Mouse (Mus musculus) intestine, embryonic 14.5 days (tissue): Measurements from ENCODE around the gene Unc93a2. TPM values are rescaled to one million over a fixed set of nuclear protein-coding genes. Genes with fewer than 3 reads are reported as not detected.
"Not testable (repeated sequence)": the region's sequence is repeated elsewhere in the genome, so short reads cannot be mapped to it uniquely, and the experiment has no call there.

Source experiments
- ATAC-seq: fragments of 200-750 bp; cut with Nextera tagmentation; replicated peaks from 2 replicates; pipeline ENCODE4 v1.8.0; 2017; ENCODE audit warnings: low read depth, moderate number of reproducible peaks, moderate TSS enrichment, moderate library complexity; ENCODE audit not compliant: low FRiP score, low TSS enrichment
- DNase-seq: peaks from one replicate; pipeline ENCODE4 v3.0.0-alpha.2; 2018; ENCODE audit warnings: low spot score
- H3K27ac ChIP-seq: fragments of 300-500 bp; sonication (generic); 2 replicates; pipeline ENCODE4 v1.5.1; 2014; ENCODE audit warnings: low read depth, mild to moderate bottlenecking, control low read depth
- H3K27me3 ChIP-seq: fragments of 300-500 bp; sonication (generic); replicated peaks from 2 replicates; pipeline ENCODE4 v1.6.1; 2014; ENCODE audit warnings: low read length, control low read depth; ENCODE audit not compliant: control insufficient read depth, insufficient read depth
- H3K36me3 ChIP-seq: fragments of 300-500 bp; sonication (generic); 2 replicates; pipeline ENCODE4 v1.6.1; 2014; ENCODE audit warnings: low read length, control low read depth; ENCODE audit not compliant: control insufficient read depth, insufficient read depth
- H3K4me1 ChIP-seq: fragments of 300-500 bp; sonication (generic); replicated peaks from 2 replicates; pipeline ENCODE4 v1.6.1; 2014; ENCODE audit warnings: low read length, control low read depth, mixed read lengths; ENCODE audit not compliant: control insufficient read depth, insufficient read depth
- H3K4me2 ChIP-seq: fragments of 300-500 bp; sonication (generic); 2 replicates; pipeline ENCODE4 v1.6.1; 2014; ENCODE audit warnings: low read length
- H3K4me3 ChIP-seq: fragments of 300-500 bp; sonication (generic); 2 replicates; pipeline ENCODE4 v1.5.1; 2014; ENCODE audit warnings: low read depth, low read length, control low read depth, mixed read lengths
- H3K9ac ChIP-seq: fragments of 300-500 bp; sonication (generic); 2 replicates; pipeline ENCODE4 v1.6.1; 2014; ENCODE audit warnings: mild to moderate bottlenecking, low read length
- H3K9me3 ChIP-seq: fragments of 300-500 bp; sonication (generic); 2 replicates; pipeline ENCODE4 v1.6.1; 2016; ENCODE audit warnings: low read length, control low read depth; ENCODE audit not compliant: control insufficient read depth
- WGBS: fragments of 180-500 bp; shearing (Covaris S2); extraction: QIAGEN DNeasy Blood & Tissue Kit; methylation state at CpG from one replicate; pipeline ENCODE4 v1.1.7; 2014; 5-methylcytosine and 5-hydroxymethylcytosine counted together
- polyA plus RNA-seq: library from polyadenylated mRNA; unstranded; fragments of >200 nt; fragmentation: Nextera tagmentation; extraction: Ambion mirVana; gene quantifications from 2 replicates; pipeline ENCODE4 v1.2.1, GENCODE M21; 2014

Unc93a2 gene
- polyA plus RNA-seq, 1 experiment from 2014 or later: not detected

DNA sequence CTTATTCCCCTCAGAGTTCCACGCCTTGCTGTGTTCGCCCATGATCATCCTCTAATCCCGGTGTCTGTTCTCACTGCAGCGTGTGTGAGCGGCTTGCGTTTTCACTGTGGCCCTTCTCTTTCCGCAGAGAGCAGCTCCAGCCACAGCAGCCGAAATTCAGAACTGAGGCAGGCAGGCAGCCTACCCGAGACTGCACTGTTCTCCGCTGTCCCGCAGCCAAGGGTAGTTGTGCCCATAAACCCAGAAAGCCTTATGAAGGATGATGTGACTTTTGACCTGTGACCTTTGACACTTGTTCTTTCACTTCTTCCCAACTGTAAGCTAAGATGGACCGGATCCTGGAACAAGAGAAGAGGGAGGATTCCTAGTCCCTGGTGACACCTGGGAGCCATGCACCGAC lies 11.8 kb upstream of the Unc93a2 start:
- not testable (repeated sequence) for H3K4me1 ChIP-seq, H3K4me2 ChIP-seq, DNase-seq, ATAC-seq, H3K27ac ChIP-seq, H3K27me3 ChIP-seq, H3K9ac ChIP-seq, H3K9me3 ChIP-seq, H3K4me3 ChIP-seq, H3K36me3 ChIP-seq
- 69% methylated on average over 10 of the region's 13 CpGs for WGBS

DNA sequence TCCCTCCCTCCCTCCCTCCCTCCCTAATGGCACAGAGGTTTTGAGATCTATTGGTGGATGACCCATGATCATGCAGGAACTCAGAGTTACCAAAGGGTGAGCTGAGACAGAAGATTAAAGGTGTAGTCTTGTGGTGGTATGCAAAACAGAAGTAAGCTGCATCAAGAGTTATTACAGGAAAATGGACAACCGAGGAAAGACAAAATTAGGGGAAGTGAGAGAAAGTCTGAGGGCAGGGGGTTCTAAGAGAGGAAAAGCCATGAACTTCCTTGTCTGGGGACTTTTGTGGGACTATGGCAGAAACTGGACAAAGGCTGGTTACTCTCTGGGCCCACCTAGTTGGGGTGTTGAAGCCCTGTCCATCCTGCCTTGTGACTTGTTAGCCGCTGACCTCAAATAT lies 11.0 kb upstream of the Unc93a2 start:
- H3K27me3 ChIP-seq, H3K9me3 ChIP-seq, H3K4me2 ChIP-seq, H3K36me3 ChIP-seq, H3K27ac ChIP-seq, H3K4me3 ChIP-seq, H3K4me1 ChIP-seq, DNase-seq, ATAC-seq, H3K9ac ChIP-seq: not testable (repeated sequence)
- no CpG with 5 or more reads among the region's 2 CpGs for WGBS

DNA sequence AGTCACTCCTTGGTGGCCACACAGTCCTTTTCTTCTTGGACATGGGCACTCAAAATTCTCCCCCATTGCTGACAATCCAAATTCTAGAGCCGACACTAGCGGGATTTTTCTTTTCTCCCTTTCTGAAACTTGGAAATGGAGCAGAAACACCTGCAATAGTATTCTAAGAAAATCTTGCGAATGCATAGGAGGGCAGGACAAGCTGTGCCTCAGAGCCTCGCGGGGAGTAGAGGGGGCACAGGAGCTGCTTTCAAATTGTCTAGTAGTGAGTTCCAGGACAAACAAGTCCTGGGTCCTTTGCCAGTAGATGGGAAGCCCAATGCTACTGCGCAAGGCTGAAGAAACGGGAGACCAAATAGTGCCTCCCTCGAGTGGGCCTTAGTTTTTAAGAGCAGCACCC lies 10.4 kb upstream of the Unc93a2 start:
- H3K36me3 ChIP-seq, H3K4me1 ChIP-seq, H3K9ac ChIP-seq, H3K4me3 ChIP-seq, ATAC-seq, H3K27ac ChIP-seq, DNase-seq, H3K9me3 ChIP-seq, H3K4me2 ChIP-seq, H3K27me3 ChIP-seq: not testable (repeated sequence)
- 85% methylated on average over 6 of the region's 8 CpGs for WGBS

- not testable (repeated sequence) for H3K9me3 ChIP-seq, H3K36me3 ChIP-seq, H3K27me3 ChIP-seq, H3K4me3 ChIP-seq, H3K9ac ChIP-seq, H3K4me1 ChIP-seq, H3K4me2 ChIP-seq, DNase-seq, ATAC-seq, H3K27ac ChIP-seq
- 85% methylated on average over 7 of the region's 7 CpGs for WGBS
These were observed 9.9 kb upstream of the Unc93a2 start for GRCm38 (mm10) chr17:7395116-7395515.

DNA sequence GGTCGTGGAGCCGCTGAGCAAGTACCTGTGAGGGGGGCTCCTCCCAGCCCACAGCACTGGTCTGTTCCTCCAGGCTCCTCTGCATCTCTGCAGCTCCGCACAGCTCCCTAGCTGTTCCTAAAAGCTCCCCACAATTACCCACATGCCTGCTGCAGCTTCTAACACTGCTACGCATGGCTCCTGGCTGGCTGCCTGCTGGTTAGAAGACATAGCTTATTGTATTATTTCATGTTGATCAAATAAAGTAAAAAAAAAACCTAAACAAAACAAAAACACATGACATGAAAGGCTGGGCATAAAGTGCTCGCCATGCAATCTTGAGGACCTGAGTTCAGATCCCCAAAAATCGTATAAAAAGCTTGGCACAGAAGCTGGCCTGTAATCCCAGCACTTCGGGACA lies 4.6 kb upstream of the Unc93a2 start:
- H3K4me1 ChIP-seq, H3K4me2 ChIP-seq, DNase-seq, H3K9me3 ChIP-seq, H3K9ac ChIP-seq, H3K36me3 ChIP-seq, H3K27me3 ChIP-seq, H3K4me3 ChIP-seq, H3K27ac ChIP-seq, ATAC-seq: not testable (repeated sequence)
- WGBS: 61% methylated on average over 7 of the region's 7 CpGs

GRCm38 (mm10) chr17:7388958-7389356 lies 3.7 kb upstream of the Unc93a2 start:
- H3K9me3 ChIP-seq, H3K4me1 ChIP-seq, DNase-seq, H3K9ac ChIP-seq, H3K36me3 ChIP-seq, H3K27me3 ChIP-seq, H3K4me3 ChIP-seq, H3K27ac ChIP-seq, H3K4me2 ChIP-seq, ATAC-seq: not testable (repeated sequence)
- 81% methylated on average over 6 of the region's 8 CpGs for WGBS

DNA sequence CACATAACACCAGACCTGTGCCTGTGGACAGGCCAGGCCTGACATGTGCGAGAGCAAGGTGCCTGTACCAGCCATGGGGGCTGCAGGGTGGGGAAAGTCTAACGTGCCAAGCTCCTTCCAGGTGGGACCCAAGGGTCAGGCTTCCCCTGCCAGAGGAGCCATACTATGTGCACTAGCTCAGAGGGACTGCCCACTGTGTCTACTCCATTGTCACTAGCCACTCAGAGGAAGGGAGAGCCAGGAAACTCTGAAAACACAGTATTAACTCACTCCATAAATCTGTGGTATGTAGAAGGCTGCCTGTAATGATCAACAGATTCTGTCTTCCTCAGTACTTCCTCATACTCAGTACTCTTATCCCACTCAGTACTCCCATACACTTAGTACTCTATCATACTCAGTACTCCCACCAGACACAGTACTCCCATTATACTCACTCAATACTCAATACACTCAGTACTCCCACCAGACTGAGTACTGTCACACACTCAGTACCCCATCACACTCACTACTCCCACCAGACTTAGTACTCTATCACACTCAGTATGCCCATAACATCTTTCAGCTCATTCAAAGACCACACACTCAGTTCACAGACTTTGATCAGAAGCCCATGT lies 3.2 kb upstream of the Unc93a2 start:
- not testable (repeated sequence) for H3K9ac ChIP-seq, DNase-seq, H3K27ac ChIP-seq, H3K9me3 ChIP-seq, H3K4me3 ChIP-seq, ATAC-seq, H3K4me2 ChIP-seq, H3K4me1 ChIP-seq, H3K27me3 ChIP-seq, H3K36me3 ChIP-seq
- WGBS: no CpG with 5 or more reads among the region's 2 CpGs

DNA sequence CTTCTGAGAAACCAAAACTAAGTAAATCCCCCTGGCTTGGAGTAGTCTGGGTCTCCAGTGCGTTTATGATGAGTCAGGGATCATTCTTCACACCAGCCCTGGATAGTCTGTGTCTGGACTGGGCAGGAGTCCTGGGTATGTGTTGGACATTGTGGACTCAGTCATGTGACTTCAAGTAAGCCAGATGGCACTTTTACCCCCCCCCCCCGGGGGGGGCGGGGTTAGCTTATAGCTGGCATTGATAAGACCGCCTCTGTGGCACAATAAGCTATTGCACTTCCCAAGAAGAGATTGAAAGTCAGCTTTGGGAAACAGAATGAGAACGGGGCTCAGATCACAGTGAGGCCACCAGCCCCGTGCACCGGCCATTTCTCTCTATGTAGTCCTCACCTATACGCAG lies 752 bp upstream of the Unc93a2 start:
- WGBS: 73% methylated on average over 8 of the region's 8 CpGs
- H3K27me3 ChIP-seq, ATAC-seq: not testable (repeated sequence)

More for the DNA sequence above, 752 bp upstream of the Unc93a2 start:
- not testable (repeated sequence) for H3K9ac ChIP-seq, H3K27ac ChIP-seq, H3K4me1 ChIP-seq, H3K36me3 ChIP-seq, H3K4me2 ChIP-seq, DNase-seq, H3K4me3 ChIP-seq, H3K9me3 ChIP-seq
